Mouse (Mus musculus) layer of hippocampus, postnatal 25 days (tissue): Measurements from ENCODE around the gene Dkk3. TPM values are rescaled to one million over a fixed set of nuclear protein-coding genes. Genes with fewer than 3 reads are reported as not detected.

Experiments
- DNase-seq, 2 experiments: peaks; one replicate each; pipeline ENCODE4 v3.0.0; 2022; ENCODE audit warnings: mixed read lengths in 2 of 2, low spot score in 1 of 2; ENCODE audit errors: extremely low spot score in 1 of 2
- total RNA-seq, 2 experiments: library from RNA; stranded (reverse); gene quantifications; 2 replicates each; pipeline ENCODE4 v1.2.3; 2021

The Dkk3 gene
- total RNA-seq, 2 experiments from 2014 or later = 218 to 244 TPM

DNA sequence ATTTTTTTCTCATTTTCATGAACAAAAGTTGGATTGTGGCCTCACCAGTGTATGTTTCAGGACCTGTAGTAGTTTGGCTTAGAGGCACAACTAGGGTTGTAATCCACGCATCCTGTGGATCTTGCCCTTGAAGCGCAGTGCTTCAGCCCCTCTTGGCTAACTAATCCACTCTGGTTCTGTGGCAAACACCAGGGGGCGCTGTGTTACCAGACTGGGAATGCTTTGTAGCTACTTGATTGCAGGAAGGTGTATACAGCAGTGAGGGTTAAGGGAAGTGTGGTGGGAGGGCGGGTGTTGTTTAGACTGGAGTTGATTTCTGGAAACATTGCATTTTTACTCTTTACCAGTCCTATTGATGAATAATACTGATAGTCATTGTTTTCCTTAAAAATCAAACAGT, 73.8 kb downstream of the Dkk3 start:
- DNase-seq = peak; percentile 79 to 99

DNA sequence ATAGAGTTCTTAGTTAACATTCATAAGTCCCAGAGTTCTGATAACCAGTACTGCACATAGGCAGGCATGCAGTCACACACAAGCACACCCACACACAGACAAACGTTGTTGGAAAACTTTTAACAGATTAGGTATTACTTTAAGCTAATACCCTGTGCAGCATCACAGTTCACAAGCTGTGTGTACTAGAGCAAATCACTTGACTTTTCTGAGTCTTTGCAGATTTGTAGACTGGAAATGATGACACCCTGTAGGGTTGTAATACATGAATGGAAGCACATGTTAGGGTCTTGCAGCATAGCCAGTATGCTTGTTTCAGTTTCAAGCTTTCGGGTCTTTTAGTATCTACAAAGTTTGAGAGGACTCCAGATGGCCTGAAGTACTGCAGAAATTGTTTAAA, 74.6 kb downstream of the Dkk3 start:
- no peak for DNase-seq

DNA sequence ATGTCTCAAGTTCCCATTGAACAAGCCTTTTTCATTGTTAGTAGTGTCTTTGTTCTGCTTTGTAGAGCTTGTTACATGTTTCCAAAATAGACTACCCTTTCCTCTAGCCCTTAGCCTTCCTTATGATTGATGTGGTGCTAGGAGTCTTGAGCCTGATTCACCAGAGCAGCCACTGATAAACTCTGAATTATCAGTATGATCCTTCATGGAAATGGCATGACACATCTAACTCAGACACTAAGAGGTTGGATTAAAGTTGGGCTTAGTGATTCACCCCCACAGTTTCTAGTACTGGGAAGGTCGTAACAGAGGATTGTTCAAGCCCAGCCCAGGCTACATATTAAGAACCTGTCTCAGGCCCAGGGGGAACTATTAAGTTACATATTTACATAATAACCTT, 76.2 kb downstream of the Dkk3 start:
- no peak for DNase-seq

DNA sequence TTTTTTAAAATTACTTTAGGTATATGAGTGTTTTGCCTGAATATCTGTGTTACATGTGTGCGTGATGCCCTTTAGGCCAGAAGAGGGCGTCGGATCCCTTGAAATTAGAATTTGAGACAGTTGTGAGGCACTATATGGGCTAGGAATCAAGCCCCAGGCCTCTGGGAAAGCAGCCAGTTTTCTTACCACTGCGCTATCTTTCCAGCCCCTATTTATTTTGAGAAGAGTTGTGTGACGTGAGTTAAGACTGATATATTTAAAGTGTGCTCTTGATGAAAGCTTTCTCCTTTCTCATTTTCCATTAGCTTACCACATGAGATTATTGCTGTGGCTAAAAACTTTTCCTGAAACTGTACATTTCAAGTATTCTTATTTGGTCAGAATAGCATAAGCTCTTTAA, 84.0 kb downstream of the Dkk3 start:
- DNase-seq = no peak

Other genes with a start within 250 kb of the Dkk3 start
- 10 to 100 TPM; 63.4 to 67.6 TPM for gene Usp47, start 135.6 kb downstream of the Dkk3 start, total RNA-seq
- 100 to 1,000 TPM; 645 to 717 TPM for gene Mical2, start 66.8 kb upstream of the Dkk3 start, total RNA-seq